31 mouse cellular contexts compared by ENCODE assay signal in genomic region chr12:15051387-15051786, GRCm38 (mm10).
"Had no signal": no experiment of that assay in that cellular context is flagged by ENCODE, and none has a peak within 500 bp of the region (broad histone marks: within the 10 kb centered on the region; RNA-seq: fewer than 3 reads in every experiment).

No protein-coding gene starts in this region.

- H3K9ac ChIP-seq: limb, embryonic 12.5 days; limb, embryonic 13.5 days; limb, embryonic 15.5 days; liver, embryonic 12.5 days; liver, embryonic 13.5 days; liver, embryonic 14.5 days; liver, embryonic 15.5 days; liver, postnatal 0 days; lung, embryonic 14.5 days; lung, embryonic 15.5 days; midbrain, embryonic 12.5 days; midbrain, embryonic 13.5 days; midbrain, embryonic 15.5 days had no signal

- H3K27me3 ChIP-seq: limb, embryonic 12.5 days; limb, embryonic 13.5 days; limb, embryonic 15.5 days; liver, embryonic 12.5 days; liver, embryonic 13.5 days; liver, embryonic 15.5 days; lung, embryonic 15.5 days; megakaryocyte, embryonic 14.5 days; midbrain, embryonic 12.5 days; midbrain, embryonic 13.5 days; midbrain, embryonic 15.5 days had no signal

- DNase-seq: left cerebral cortex, postnatal 4 days; liver; liver, embryonic 13.5 days; liver, postnatal 0 days; lung, adult 18-20 months; lung, adult 2 months; lung, embryonic 14.5 days; lung, postnatal 10 days; lung, postnatal 14 days; lung, postnatal 36 days; lung, postnatal 4 days; midbrain, embryonic 14.5 days had no signal

- H3K4me1 ChIP-seq: limb, embryonic 10.5 days; limb, embryonic 12.5 days; limb, embryonic 13.5 days; limb, embryonic 15.5 days; liver, embryonic 12.5 days; liver, embryonic 13.5 days; liver, embryonic 15.5 days; lung, embryonic 15.5 days; megakaryocyte, embryonic 14.5 days; midbrain, embryonic 10.5 days; midbrain, embryonic 12.5 days; midbrain, embryonic 13.5 days; midbrain, embryonic 15.5 days had no signal

- H3K9me3 ChIP-seq: limb, embryonic 10.5 days; limb, embryonic 12.5 days; limb, embryonic 13.5 days; limb, embryonic 15.5 days; liver, embryonic 12.5 days; liver, embryonic 13.5 days; liver, embryonic 15.5 days; lung, embryonic 15.5 days; midbrain, embryonic 10.5 days; midbrain, embryonic 12.5 days; midbrain, embryonic 13.5 days; midbrain, embryonic 15.5 days had no signal

- H3K4me2 ChIP-seq: limb, embryonic 12.5 days; limb, embryonic 13.5 days; limb, embryonic 15.5 days; liver, embryonic 11.5 days; liver, embryonic 12.5 days; liver, embryonic 13.5 days; liver, embryonic 15.5 days; lung, embryonic 14.5 days; lung, embryonic 15.5 days; midbrain, embryonic 11.5 days; midbrain, embryonic 12.5 days; midbrain, embryonic 13.5 days; midbrain, embryonic 15.5 days had no signal

- ATAC-seq: liver, embryonic 12.5 days; liver, postnatal 0 days; lung, postnatal 0 days; midbrain, embryonic 13.5 days; midbrain, embryonic 15.5 days; midbrain, embryonic 16.5 days had no signal

- H3K36me3 ChIP-seq: limb, embryonic 10.5 days; limb, embryonic 12.5 days; limb, embryonic 13.5 days; limb, embryonic 15.5 days; liver, embryonic 12.5 days; liver, embryonic 13.5 days; liver, embryonic 15.5 days; lung, embryonic 15.5 days; midbrain, embryonic 10.5 days; midbrain, embryonic 12.5 days; midbrain, embryonic 13.5 days; midbrain, embryonic 15.5 days had no signal

- H3K27ac ChIP-seq: limb, embryonic 10.5 days; limb, embryonic 12.5 days; limb, embryonic 13.5 days; limb, embryonic 15.5 days; liver, embryonic 12.5 days; liver, embryonic 13.5 days; liver, embryonic 14.5 days; liver, embryonic 15.5 days; lung, embryonic 15.5 days; macrophage; midbrain, embryonic 10.5 days; midbrain, embryonic 12.5 days; midbrain, embryonic 13.5 days; midbrain, embryonic 15.5 days had no signal

- H3K4me3 ChIP-seq: limb, embryonic 10.5 days; limb, embryonic 12.5 days; limb, embryonic 13.5 days; limb, embryonic 15.5 days; liver, embryonic 12.5 days; liver, embryonic 13.5 days; liver, embryonic 15.5 days; lung, embryonic 15.5 days; megakaryocyte, embryonic 14.5 days; midbrain, embryonic 10.5 days; midbrain, embryonic 12.5 days; midbrain, embryonic 13.5 days; midbrain, embryonic 15.5 days; myocyte had no signal
